Mouse (Mus musculus) spleen, adult 2 months (tissue): ENCODE data around the gene Zfp735. TPM values are rescaled to one million over a fixed set of nuclear protein-coding genes. Genes with fewer than 3 reads are reported as not detected.

Experiments used
- DNase-seq, 2 experiments: peaks; one replicate each; pipeline versions ENCODE4 v3.0.0 to v3.0.0-alpha.2; 2012 to 2021; ENCODE audit warnings: low spot score in 2 of 2, low read depth in 1 of 2
- H3K27ac ChIP-seq: fragments of 200-500 bp; 2 replicates; pipeline ENCODE4 v1.5.1; 2012; ENCODE audit warnings: low read length, inconsistent platforms; ENCODE audit not compliant: insufficient read depth
- H3K27me3 ChIP-seq: fragments of 200-500 bp; 2 replicates; pipeline ENCODE4 v1.6.1; 2012; ENCODE audit warnings: mild to moderate bottlenecking, moderate library complexity, low read length, inconsistent platforms; ENCODE audit not compliant: control insufficient read depth, insufficient read depth
- H3K36me3 ChIP-seq: fragments of 200-500 bp; 2 replicates; pipeline ENCODE4 v1.6.1; 2012; ENCODE audit warnings: mild to moderate bottlenecking, low read length, inconsistent platforms; ENCODE audit not compliant: control insufficient read depth, insufficient read depth
- H3K4me1 ChIP-seq: fragments of 200-500 bp; 2 replicates; pipeline ENCODE4 v1.6.1; 2011; ENCODE audit warnings: inconsistent platforms; ENCODE audit not compliant: control insufficient read depth, insufficient read depth, insufficient read length
- H3K4me3 ChIP-seq: fragments of 200-500 bp; 2 replicates; pipeline ENCODE4 v1.5.1; 2011; ENCODE audit warnings: mild to moderate bottlenecking, inconsistent platforms; ENCODE audit not compliant: insufficient read depth, insufficient read length; ENCODE audit errors: extremely low read depth
- CTCF ChIP-seq: fragments of 200-500 bp; IDR thresholded peaks from 2 replicates; pipeline ENCODE4 v1.5.1; 2011; ENCODE audit warnings: mild to moderate bottlenecking, inconsistent platforms; ENCODE audit not compliant: insufficient read depth, insufficient read length, insufficient replicate concordance; ENCODE audit errors: extremely low read depth
- POLR2A ChIP-seq: fragments of 200-500 bp; IDR thresholded peaks from 2 replicates; pipeline ENCODE4 v1.6.1; 2011; ENCODE audit warnings: low read depth, low read length, inconsistent platforms
- WGBS: fragments of 180-500 bp; shearing (Covaris S2); methylation state at CpG from one replicate; pipeline ENCODE4 v1.1.7; 2018; 5-methylcytosine and 5-hydroxymethylcytosine counted together
- polyA plus RNA-seq: library from polyadenylated mRNA; depleted of rRNA; stranded (reverse); fragments of >200 nt; gene quantifications from 2 replicates; pipeline ENCODE4 v1.2.3, GENCODE M21; 2012; rRNA removed

The Zfp735 gene
- polyA plus RNA-seq: not detected in 2 replicates

GRCm38 (mm10) chr11:73688478-73688877 is at the start of gene Zfp735:
Gene Zfp735 (plus strand): TSS chr11:73688778.
- no peak for TF ChIP-seq CTCF
- no peaks in the 10 kb centered on the region for H3K4me1 ChIP-seq
- no peak within 1 kb of the TSS for H3K4me3 ChIP-seq
- no peaks in the 10 kb centered on the region for H3K27me3 ChIP-seq
- DNase-seq: no peak
- no peak within 1 kb of the TSS for H3K27ac ChIP-seq
- H3K36me3 ChIP-seq: no peaks in the 10 kb centered on the region
- 75% methylated on average over 2 of the region's 2 CpGs for WGBS

GRCm38 (mm10) chr11:73759115-73759514 is 70.5 kb downstream of the Zfp735 start:
- no peaks in the 10 kb centered on the region for H3K4me1 ChIP-seq
- no peak for TF ChIP-seq CTCF
- TF ChIP-seq POLR2A: no peak
- DNase-seq: no peak
- H3K27ac ChIP-seq: no peak overlapping the region
- H3K4me3 ChIP-seq: no peak overlapping the region
- H3K27me3 ChIP-seq: no peaks in the 10 kb centered on the region
- no peaks in the 10 kb centered on the region for H3K36me3 ChIP-seq

Other genes starting within 250 kb of the Zfp735 start
- gene Olfr380, start 231.3 kb upstream of the Zfp735 start, polyA plus RNA-seq: not detected in 2 replicates
- not detected in 2 replicates for gene Olfr381, start 197.2 kb upstream of the Zfp735 start, polyA plus RNA-seq
- gene Olfr382, start 171.6 kb upstream of the Zfp735 start, polyA plus RNA-seq: not detected in 2 replicates
- gene Olfr385, start 95.8 kb upstream of the Zfp735 start, polyA plus RNA-seq: not detected in 2 replicates
- gene Olfr384, start 90.2 kb upstream of the Zfp735 start, polyA plus RNA-seq: not detected in 2 replicates
- gene Olfr389, start 91.9 kb downstream of the Zfp735 start, polyA plus RNA-seq: not detected in 2 replicates
- not detected in 2 replicates for gene Olfr390, start 94.2 kb downstream of the Zfp735 start, polyA plus RNA-seq
- not detected in 2 replicates for gene Olfr391-ps, start 114.3 kb downstream of the Zfp735 start, polyA plus RNA-seq
- not detected in 2 replicates for gene Olfr392, start 128.3 kb downstream of the Zfp735 start, polyA plus RNA-seq
- not detected in 2 replicates for gene Olfr393, start 162.7 kb downstream of the Zfp735 start, polyA plus RNA-seq
- gene Olfr394, start 202.0 kb downstream of the Zfp735 start, polyA plus RNA-seq: not detected in 2 replicates
- gene Olfr395, start 220.5 kb downstream of the Zfp735 start, polyA plus RNA-seq: not detected in 2 replicates
- gene Olfr23, start 247.9 kb downstream of the Zfp735 start, polyA plus RNA-seq: not detected in 2 replicates